Mouse (Mus musculus) midbrain, embryonic 12.5 days (tissue): ENCODE data around the gene Nat8f1. TPM values are rescaled to one million over a fixed set of nuclear protein-coding genes. Genes with fewer than 3 reads are reported as not detected.
"Not testable (repeated sequence)": the region's sequence is repeated elsewhere in the genome, so short reads cannot be mapped to it uniquely, and the experiment has no call there.

ENCODE experiments used
- ATAC-seq: fragments of 200-750 bp; cut with Nextera tagmentation; 2 replicates; pipeline ENCODE4 v1.8.0; 2017; ENCODE audit warnings: low read depth, moderate TSS enrichment, moderate library complexity; ENCODE audit not compliant: low FRiP score
- H3K27ac ChIP-seq: fragments of 300-500 bp; sonication (generic); replicated peaks from 2 replicates; pipeline ENCODE4 v1.5.1; 2016; ENCODE audit warnings: mild to moderate bottlenecking
- H3K27me3 ChIP-seq: fragments of 300-500 bp; sonication (generic); 2 replicates; pipeline ENCODE4 v1.6.1; 2016; ENCODE audit warnings: mild to moderate bottlenecking
- H3K36me3 ChIP-seq: fragments of 300-500 bp; sonication (generic); 2 replicates; pipeline ENCODE4 v1.6.1; 2016
- H3K4me1 ChIP-seq: fragments of 300-500 bp; sonication (generic); 2 replicates; pipeline ENCODE4 v1.6.1; 2016
- H3K4me2 ChIP-seq: fragments of 300-500 bp; sonication (generic); replicated peaks from 2 replicates; pipeline ENCODE4 v1.6.1; 2016; ENCODE audit warnings: mild to moderate bottlenecking, moderate library complexity
- H3K4me3 ChIP-seq: fragments of 300-500 bp; sonication (generic); 2 replicates; pipeline ENCODE4 v1.5.1; 2016; ENCODE audit warnings: mild to moderate bottlenecking
- H3K9ac ChIP-seq: fragments of 300-500 bp; sonication (generic); replicated peaks from 2 replicates; pipeline ENCODE4 v1.6.1; 2016; ENCODE audit warnings: mild to moderate bottlenecking, moderate library complexity
- H3K9me3 ChIP-seq: fragments of 300-500 bp; sonication (generic); 2 replicates; pipeline ENCODE4 v1.6.1; 2016; ENCODE audit warnings: mild to moderate bottlenecking
- WGBS: fragments of 180-500 bp; shearing (Covaris S2); methylation state at CpG from one replicate; pipeline ENCODE4 v1.1.7; 2016; 5-methylcytosine and 5-hydroxymethylcytosine counted together
- polyA plus RNA-seq: library from polyadenylated mRNA; unstranded; fragments of >200 nt; fragmentation: Nextera tagmentation; extraction: Ambion mirVana; gene quantifications from 2 replicates; pipeline ENCODE4 v1.2.1, GENCODE M21; 2016

The Nat8f1 gene
- polyA plus RNA-seq, 1 experiment from 2014 or later = 8.3 TPM

GRCm38 (mm10) chr6:85902303-85902702 is 13.2 kb downstream of the Nat8f1 start:
- whole genome bisulfite sequencing = 94% methylated on average over 2 of the region's 2 CpGs
- no peak overlapping the region for H3K4me3 ChIP-seq
- H3K27me3 ChIP-seq = no peaks in the 10 kb centered on the region
- no peak overlapping the region for H3K4me2 ChIP-seq
- no peak overlapping the region for H3K27ac ChIP-seq
- H3K9me3 ChIP-seq = no peaks in the 10 kb centered on the region
- no peaks in the 10 kb centered on the region for H3K36me3 ChIP-seq
- 0 out of 2 replicates have a peak, but pooled peaks cover 3% of the 10 kb centered on the region for H3K4me1 ChIP-seq
- no peak overlapping the region for H3K9ac ChIP-seq
- no peak for ATAC-seq

- H3K9me3 ChIP-seq, H3K27me3 ChIP-seq, H3K9ac ChIP-seq, H3K27ac ChIP-seq, H3K4me2 ChIP-seq, ATAC-seq, H3K4me1 ChIP-seq, H3K4me3 ChIP-seq, H3K36me3 ChIP-seq: not testable (repeated sequence)
- 78% methylated on average over 7 of the region's 8 CpGs for WGBS
These were observed 16.7 kb downstream of the Nat8f1 start for GRCm38 (mm10) chr6:85898596-85899475.

GRCm38 (mm10) chr6:85895061-85895648 is 20.3 kb downstream of the Nat8f1 start:
- WGBS = 75% methylated on average over 25 of the region's 25 CpGs
- not testable (repeated sequence) for H3K36me3 ChIP-seq, H3K9ac ChIP-seq, H3K4me2 ChIP-seq, H3K27ac ChIP-seq, H3K4me3 ChIP-seq, H3K27me3 ChIP-seq, ATAC-seq, H3K4me1 ChIP-seq, H3K9me3 ChIP-seq

GRCm38 (mm10) chr6:85888961-85889360 is 26.5 kb downstream of the Nat8f1 start:
- 85% methylated on average over 2 of the region's 2 CpGs for WGBS
- Histone ChIP-seq H3K4me2 (no peak overlapping the region), H3K36me3 (no peaks in the 10 kb centered on the region), H3K4me3 (no peak overlapping the region), H3K4me1 (no peaks in the 10 kb centered on the region), H3K27me3 (no peaks in the 10 kb centered on the region), H3K9me3 (peaks cover 10% of the 10 kb centered on the region; the same call in 1 of the 2 replicates), H3K9ac (no peak overlapping the region), H3K27ac (no peak overlapping the region)
- ATAC-seq = no peak

- ATAC-seq = no peak
- Histone ChIP-seq H3K4me3 (no peak overlapping the region), H3K27ac (no peak overlapping the region), H3K27me3 (no peaks in the 10 kb centered on the region), H3K36me3 (no peaks in the 10 kb centered on the region), H3K9ac (no peak overlapping the region), H3K4me2 (no peak overlapping the region), H3K4me1 (no peaks in the 10 kb centered on the region), H3K9me3 (peaks cover 18% of the 10 kb centered on the region)
- 97% methylated on average over 1 of the region's 1 CpGs for WGBS
These were observed 31.2 kb downstream of the Nat8f1 start for GRCm38 (mm10) chr6:85884311-85884710.

- H3K4me3 ChIP-seq, H3K27ac ChIP-seq, H3K36me3 ChIP-seq, H3K4me1 ChIP-seq, H3K9ac ChIP-seq, H3K27me3 ChIP-seq, H3K4me2 ChIP-seq, ATAC-seq: not testable (repeated sequence)
- 90% methylated on average over 9 of the region's 9 CpGs for WGBS
- H3K9me3 ChIP-seq = peaks cover 18% of the 10 kb centered on the region
These were observed 32.2 kb downstream of the Nat8f1 start for GRCm38 (mm10) chr6:85883246-85883645.

- not testable (repeated sequence) for H3K4me1 ChIP-seq, H3K27ac ChIP-seq, H3K4me2 ChIP-seq, H3K27me3 ChIP-seq, H3K4me3 ChIP-seq, H3K36me3 ChIP-seq, H3K9me3 ChIP-seq, H3K9ac ChIP-seq, ATAC-seq
- WGBS = 92% methylated on average over 5 of the region's 5 CpGs
These were observed 46.5 kb downstream of the Nat8f1 start, which contains the start of gene Nat8f2 for GRCm38 (mm10) chr6:85869006-85869405. Gene Nat8f2 (minus strand): TSS chr6:85869158.

GRCm38 (mm10) chr6:85867726-85868690 is 47.5 kb downstream of the Nat8f1 start:
- Histone ChIP-seq H3K4me1 (no peaks in the 10 kb centered on the region), H3K9ac (no peak overlapping the region), H3K9me3 (no peaks in the 10 kb centered on the region), H3K4me2 (no peak overlapping the region), H3K36me3 (no peaks in the 10 kb centered on the region), H3K27me3 (no peaks in the 10 kb centered on the region), H3K27ac (no peak overlapping the region), H3K4me3 (no peak overlapping the region)
- WGBS = 77% methylated on average over 8 of the region's 8 CpGs
- no peak for ATAC-seq

- H3K27me3 ChIP-seq, H3K36me3 ChIP-seq, H3K4me2 ChIP-seq, H3K4me1 ChIP-seq, ATAC-seq, H3K4me3 ChIP-seq, H3K9me3 ChIP-seq, H3K27ac ChIP-seq, H3K9ac ChIP-seq: not testable (repeated sequence)
- WGBS = 74% methylated on average over 1 of the region's 1 CpGs
These were observed 48.5 kb downstream of the Nat8f1 start for GRCm38 (mm10) chr6:85866995-85867394.

- H3K9ac ChIP-seq, H3K36me3 ChIP-seq, H3K4me2 ChIP-seq, H3K9me3 ChIP-seq, ATAC-seq, H3K27me3 ChIP-seq, H3K27ac ChIP-seq, H3K4me1 ChIP-seq, H3K4me3 ChIP-seq: not testable (repeated sequence)
- WGBS = 91% methylated on average over 3 of the region's 3 CpGs
These were observed 49.3 kb downstream of the Nat8f1 start for GRCm38 (mm10) chr6:85866166-85866565.

GRCm38 (mm10) chr6:85864900-85865639 is 50.4 kb downstream of the Nat8f1 start:
- not testable (repeated sequence) for H3K4me2 ChIP-seq, H3K4me3 ChIP-seq, H3K9ac ChIP-seq, H3K9me3 ChIP-seq, H3K36me3 ChIP-seq, H3K4me1 ChIP-seq, H3K27ac ChIP-seq, ATAC-seq, H3K27me3 ChIP-seq
- 75% methylated on average over 6 of the region's 7 CpGs for WGBS
